Mouse (Mus musculus): ENCODE measurements at regions not wholly inside any gene's neighbourhood (a gene's known extent, or its start where the extent isn't known, plus 50 kb on each side); places are given as distances from the start of the nearest gene placed in this dataset.

DNA sequence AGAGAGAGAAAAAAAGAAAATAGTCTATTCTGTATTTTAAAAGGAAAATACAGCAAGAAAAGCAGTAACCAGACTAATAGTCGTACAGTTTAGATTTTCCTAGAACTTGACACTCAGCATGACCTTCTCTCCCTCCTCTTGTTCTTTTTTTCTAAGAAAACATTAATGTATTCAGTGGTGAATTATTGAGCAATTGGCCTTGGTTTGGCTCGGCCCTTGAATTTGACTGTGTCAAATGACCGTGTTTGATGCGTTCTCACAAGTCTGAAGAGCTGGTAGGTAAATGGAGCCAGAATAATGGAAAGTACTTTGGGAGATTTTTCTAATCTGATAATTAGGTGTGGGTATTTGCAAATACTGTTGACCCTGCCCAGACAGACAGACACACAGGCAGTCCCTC is 248.0 kb upstream of the C9orf72 start:
- TF ChIP-seq POLR2A (IDR thresholded peaks at IDR 0.05; ENCODE audit: low read depth, low read length) (no peak), CTCF (IDR thresholded peaks at IDR 0.05; ENCODE audit: borderline replicate concordance, insufficient read depth, low read length) (no peak)

All from embryonic fibroblast, embryonic 13.5 days (primary cell).